ENCODE assay signal across 26 mouse cellular contexts in the genomic region with DNA sequence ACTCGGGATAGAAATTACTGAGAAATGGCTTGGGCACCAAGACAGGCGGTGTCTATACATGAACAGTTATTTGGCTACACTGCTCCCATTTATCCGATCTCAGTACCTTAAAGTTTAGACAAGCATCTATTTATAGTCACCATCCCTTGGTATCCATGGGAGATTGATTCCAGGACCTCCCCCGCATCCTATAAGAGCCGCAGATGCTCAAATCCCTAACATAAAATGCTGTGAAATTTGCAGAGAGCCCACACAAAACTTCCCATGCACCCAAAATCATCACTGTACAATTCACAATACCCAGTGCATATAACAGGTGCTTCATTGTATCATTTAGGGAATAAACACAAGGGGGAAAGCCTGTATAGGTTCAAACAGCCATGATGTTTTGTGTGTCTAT.
"Had no signal": no experiment of that assay in that cellular context is flagged by ENCODE, and none has a peak within 500 bp of the region (broad histone marks: within the 10 kb centered on the region; RNA-seq: fewer than 3 reads in every experiment).

No protein-coding gene starts in this region.

- H3K27me3 ChIP-seq: heart, embryonic 13.5 days; heart, embryonic 15.5 days; hindbrain, embryonic 13.5 days; hindbrain, embryonic 15.5 days; intestine, embryonic 15.5 days; limb, embryonic 12.5 days; liver, embryonic 13.5 days; liver, embryonic 15.5 days had no signal

- H3K4me3 ChIP-seq: heart, adult 2 months; heart, embryonic 13.5 days; heart, embryonic 15.5 days; hindbrain, embryonic 13.5 days; hindbrain, embryonic 15.5 days; intestine, embryonic 15.5 days; layer of hippocampus, adult 2 months; left cerebral cortex, adult 2 months; limb, embryonic 10.5 days; limb, embryonic 12.5 days; liver, embryonic 13.5 days; liver, embryonic 15.5 days had no signal

- H3K9ac ChIP-seq: heart, embryonic 13.5 days; heart, embryonic 15.5 days; hindbrain, embryonic 13.5 days; hindbrain, embryonic 15.5 days; intestine, embryonic 15.5 days; limb, embryonic 12.5 days; liver, embryonic 13.5 days; liver, embryonic 15.5 days; liver, postnatal 0 days had no signal

- H3K27ac ChIP-seq: heart, adult 2 months; heart, embryonic 13.5 days; heart, embryonic 15.5 days; hindbrain, embryonic 13.5 days; hindbrain, embryonic 15.5 days; intestine, embryonic 15.5 days; layer of hippocampus, adult 2 months; left cerebral cortex, adult 2 months; limb, embryonic 10.5 days; limb, embryonic 12.5 days; liver, embryonic 13.5 days; liver, embryonic 15.5 days had no signal

- ATAC-seq: inflammation-experienced regulatory T-cells, adult 6 months; intestine, embryonic 15.5 days; intestine, postnatal 0 days; liver, postnatal 0 days had no signal

- DNase-seq: heart, adult 11 months; heart, adult 2 months; heart, postnatal 14 days; heart, postnatal 36 days; kidney, adult 18-20 months; kidney, adult 8-10 months; kidney, postnatal 10 days; kidney, postnatal 25 days; kidney, postnatal 4 days; liver; liver, embryonic 13.5 days; liver, postnatal 0 days had no signal

- H3K4me1 ChIP-seq: heart, embryonic 13.5 days; heart, embryonic 15.5 days; hindbrain, embryonic 15.5 days; limb, embryonic 12.5 days; liver, embryonic 13.5 days; liver, embryonic 15.5 days had no signal

- H3K4me2 ChIP-seq: heart, embryonic 11.5 days; heart, embryonic 13.5 days; heart, embryonic 15.5 days; hindbrain, embryonic 13.5 days; hindbrain, embryonic 15.5 days; intestine, embryonic 15.5 days; limb, embryonic 12.5 days; liver, embryonic 11.5 days; liver, embryonic 13.5 days; liver, embryonic 15.5 days had no signal

- H3K36me3 ChIP-seq: heart, embryonic 13.5 days; heart, embryonic 15.5 days; hindbrain, embryonic 13.5 days; hindbrain, embryonic 15.5 days; intestine, embryonic 15.5 days; limb, embryonic 10.5 days; limb, embryonic 12.5 days; liver, embryonic 13.5 days; liver, embryonic 15.5 days had no signal

- H3K9me3 ChIP-seq: heart, embryonic 13.5 days; heart, embryonic 15.5 days; hindbrain, embryonic 13.5 days; hindbrain, embryonic 15.5 days; intestine, embryonic 15.5 days; limb, embryonic 10.5 days; limb, embryonic 12.5 days; liver, embryonic 13.5 days; liver, embryonic 15.5 days had no signal
